Mouse (Mus musculus): Measurements from ENCODE around the gene Eif2s2. TPM values are rescaled to one million over a fixed set of nuclear protein-coding genes. Genes with fewer than 3 reads are reported as not detected.
"Not testable (repeated sequence)": the region's sequence is repeated elsewhere in the genome, so short reads cannot be mapped to it uniquely, and the experiment has no call there.

Gene Eif2s2
- polyA plus RNA-seq, 2 experiments: 46.0 to 88.0 TPM

DNA sequence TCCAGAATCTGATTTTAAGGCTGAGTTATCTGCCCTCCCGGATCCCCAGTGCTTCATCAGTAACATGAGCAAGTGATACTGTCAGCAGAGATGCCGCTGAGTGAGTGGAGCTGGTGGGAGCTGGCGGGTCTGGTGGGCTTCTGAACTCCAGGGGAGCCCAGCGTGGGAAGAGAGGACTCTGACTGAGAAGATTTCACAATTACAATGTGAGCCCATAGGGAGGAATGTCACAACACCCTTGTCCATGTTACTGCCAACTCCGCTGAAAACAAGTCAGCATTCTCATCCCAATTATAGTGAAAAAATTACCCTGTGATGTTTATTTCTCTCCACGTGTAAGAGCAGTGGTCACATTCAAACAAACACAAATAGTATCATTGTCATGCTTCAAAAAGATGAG, 43.4 kb upstream of the Eif2s2 start:
- DNase-seq (ENCODE audit: low read depth in 3 of 3, low spot score in 3 of 3) (no peak), ATAC-seq (ENCODE audit: insufficient read depth) (no peak)
- no peak overlapping the region for H3K4me3 ChIP-seq (ENCODE audit: insufficient read depth in 1 of 2, low read depth in 2 of 2, low read length in 2 of 2)
- no peaks in the 10 kb centered on the region for H3K36me3 ChIP-seq (replicated peaks; ENCODE audit: control insufficient read depth, insufficient read depth, low read depth)
- H3K9ac ChIP-seq (replicated peaks): no peak overlapping the region
- H3K27me3 ChIP-seq (ENCODE audit: control insufficient read depth, insufficient read depth, low read length): no peaks in the 10 kb centered on the region; the same call in 1 of the 2 replicates
- H3K4me2 ChIP-seq (ENCODE audit: low read depth): no peak overlapping the region
- no peaks in the 10 kb centered on the region for H3K9me3 ChIP-seq (ENCODE audit: control insufficient read depth, low read length)
- no peaks in the 10 kb centered on the region for H3K4me1 ChIP-seq (replicated peaks; ENCODE audit: control insufficient read depth in 2 of 2, insufficient read depth in 2 of 2, low read length in 1 of 2)
- 52% methylated on average over 6 of the region's 6 CpGs for WGBS (ENCODE audit: insufficient replicate concordance)
- H3K27ac ChIP-seq: no peak overlapping the region
- no peak for TF ChIP-seq EP300 (IDR thresholded peaks at IDR 0.05; ENCODE audit: low read depth)
- TF ChIP-seq CTCF (IDR thresholded peaks at IDR 0.05; ENCODE audit: low read depth): no peak

DNA sequence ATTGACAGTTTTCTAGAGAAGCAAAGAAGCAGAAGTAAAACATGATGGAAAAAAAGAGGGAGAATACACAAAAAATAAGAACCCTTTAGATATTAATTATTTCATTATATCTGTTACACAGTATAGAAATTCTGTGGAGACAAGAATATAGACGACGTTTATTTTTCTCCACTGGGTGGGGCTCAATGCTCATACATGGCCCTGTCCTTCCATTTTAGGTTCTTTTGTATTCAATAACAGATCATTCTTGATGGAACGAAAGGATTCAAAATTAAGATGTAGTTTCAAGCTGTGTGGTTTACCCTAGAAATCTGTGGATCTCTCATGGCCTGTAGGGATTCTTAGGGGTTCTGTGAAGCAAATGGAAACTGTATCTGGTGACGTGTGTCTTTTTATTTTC, 41.1 kb upstream of the Eif2s2 start:
- Histone ChIP-seq H3K36me3 (replicated peaks; ENCODE audit: control insufficient read depth, insufficient read depth, low read depth) (no peaks in the 10 kb centered on the region), H3K27ac (no peak overlapping the region), H3K9me3 (ENCODE audit: control insufficient read depth, low read length) (no peaks in the 10 kb centered on the region), H3K4me3 (ENCODE audit: insufficient read depth in 1 of 2, low read depth in 2 of 2, low read length in 2 of 2) (no peak overlapping the region), H3K4me2 (ENCODE audit: low read depth) (no peak overlapping the region), H3K4me1 (replicated peaks; ENCODE audit: control insufficient read depth in 2 of 2, insufficient read depth in 2 of 2, low read length in 1 of 2) (no peaks in the 10 kb centered on the region), H3K9ac (replicated peaks) (no peak overlapping the region), H3K27me3 (ENCODE audit: control insufficient read depth, insufficient read depth, low read length) (no peaks in the 10 kb centered on the region; the same call in 1 of the 2 replicates)
- 52% methylated on average over 4 of the region's 4 CpGs for WGBS (ENCODE audit: insufficient replicate concordance)
- DNase-seq (ENCODE audit: low read depth in 3 of 3, low spot score in 3 of 3): no peak
- ATAC-seq (ENCODE audit: insufficient read depth): no peak
- TF ChIP-seq EP300 (IDR thresholded peaks at IDR 0.05; ENCODE audit: low read depth) (no peak), CTCF (IDR thresholded peaks at IDR 0.05; ENCODE audit: low read depth) (no peak)

DNA sequence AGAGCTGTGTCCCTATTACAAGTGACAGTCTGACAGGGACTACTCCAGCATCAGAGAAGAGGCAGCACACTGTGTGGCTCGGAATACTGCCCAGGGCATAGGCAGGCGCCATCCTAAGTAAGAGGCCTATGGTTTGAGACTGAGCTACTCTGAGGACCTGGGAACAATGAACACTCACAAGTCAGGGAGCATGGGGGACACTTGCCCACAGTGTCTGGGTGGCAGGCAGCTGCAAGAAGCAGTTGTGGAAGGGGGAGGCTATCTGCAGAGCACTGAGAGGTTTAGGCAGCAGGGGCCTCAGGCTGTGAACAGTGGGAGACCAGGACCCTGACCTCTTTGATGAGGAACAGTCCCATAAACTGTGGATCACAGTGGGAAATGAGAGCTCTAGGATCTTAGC, 35.6 kb upstream of the Eif2s2 start:
- no peaks in the 10 kb centered on the region for H3K9me3 ChIP-seq (ENCODE audit: control insufficient read depth, low read length)
- H3K27ac ChIP-seq: no peak overlapping the region
- DNase-seq (ENCODE audit: low read depth in 3 of 3, low spot score in 3 of 3): no peak
- H3K4me1 ChIP-seq (replicated peaks; ENCODE audit: control insufficient read depth in 2 of 2, insufficient read depth in 2 of 2, low read length in 1 of 2): no peaks in the 10 kb centered on the region
- H3K9ac ChIP-seq (replicated peaks): no peak overlapping the region
- no peak overlapping the region for H3K4me2 ChIP-seq (ENCODE audit: low read depth)
- WGBS (ENCODE audit: insufficient replicate concordance): 59% methylated on average over 2 of the region's 2 CpGs
- no peak overlapping the region for H3K4me3 ChIP-seq (ENCODE audit: insufficient read depth in 1 of 2, low read depth in 2 of 2, low read length in 2 of 2)
- ATAC-seq (ENCODE audit: insufficient read depth): no peak
- H3K27me3 ChIP-seq (ENCODE audit: control insufficient read depth, insufficient read depth, low read length): no peaks in the 10 kb centered on the region
- TF ChIP-seq EP300 (IDR thresholded peaks at IDR 0.05; ENCODE audit: low read depth) (no peak), CTCF (IDR thresholded peaks at IDR 0.05; ENCODE audit: low read depth) (no peak)
- H3K36me3 ChIP-seq (replicated peaks; ENCODE audit: control insufficient read depth, insufficient read depth, low read depth): no peaks in the 10 kb centered on the region

DNA sequence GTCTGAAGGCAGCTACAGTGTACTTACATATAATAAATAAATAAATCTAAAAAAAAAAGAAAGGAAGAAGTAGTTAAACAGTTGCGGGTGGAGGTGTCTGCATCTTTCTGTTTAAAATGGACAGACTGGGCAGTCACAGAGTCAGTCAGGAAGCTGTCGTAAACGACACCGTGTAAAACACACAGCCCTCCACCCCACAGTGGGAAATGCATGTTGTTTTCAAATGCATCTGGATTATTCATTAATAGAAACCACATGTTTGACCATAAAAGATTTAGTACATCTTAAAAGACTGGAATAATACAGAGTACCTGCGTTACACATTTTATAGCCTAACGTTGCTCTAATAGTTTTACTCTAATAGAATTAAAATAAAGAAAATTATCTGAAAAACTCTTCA, 34.1 kb upstream of the Eif2s2 start:
- ATAC-seq (ENCODE audit: insufficient read depth) (no peak), DNase-seq (ENCODE audit: low read depth in 3 of 3, low spot score in 3 of 3) (no peak)
- H3K27me3 ChIP-seq (ENCODE audit: control insufficient read depth, insufficient read depth, low read length): no peaks in the 10 kb centered on the region
- H3K27ac ChIP-seq: no peak overlapping the region
- no peaks in the 10 kb centered on the region for H3K36me3 ChIP-seq (replicated peaks; ENCODE audit: control insufficient read depth, insufficient read depth, low read depth)
- H3K4me1 ChIP-seq (replicated peaks; ENCODE audit: control insufficient read depth in 2 of 2, insufficient read depth in 2 of 2, low read length in 1 of 2): no peaks in the 10 kb centered on the region
- H3K4me2 ChIP-seq (ENCODE audit: low read depth): no peak overlapping the region
- no peak for TF ChIP-seq EP300 (IDR thresholded peaks at IDR 0.05; ENCODE audit: low read depth)
- TF ChIP-seq CTCF (IDR thresholded peaks at IDR 0.05; ENCODE audit: low read depth): no peak
- H3K4me3 ChIP-seq (ENCODE audit: insufficient read depth in 1 of 2, low read depth in 2 of 2, low read length in 2 of 2): no peak overlapping the region
- WGBS (ENCODE audit: insufficient replicate concordance): 69% methylated on average over 6 of the region's 6 CpGs
- no peaks in the 10 kb centered on the region for H3K9me3 ChIP-seq (ENCODE audit: control insufficient read depth, low read length)
- no peak overlapping the region for H3K9ac ChIP-seq (replicated peaks)

DNA sequence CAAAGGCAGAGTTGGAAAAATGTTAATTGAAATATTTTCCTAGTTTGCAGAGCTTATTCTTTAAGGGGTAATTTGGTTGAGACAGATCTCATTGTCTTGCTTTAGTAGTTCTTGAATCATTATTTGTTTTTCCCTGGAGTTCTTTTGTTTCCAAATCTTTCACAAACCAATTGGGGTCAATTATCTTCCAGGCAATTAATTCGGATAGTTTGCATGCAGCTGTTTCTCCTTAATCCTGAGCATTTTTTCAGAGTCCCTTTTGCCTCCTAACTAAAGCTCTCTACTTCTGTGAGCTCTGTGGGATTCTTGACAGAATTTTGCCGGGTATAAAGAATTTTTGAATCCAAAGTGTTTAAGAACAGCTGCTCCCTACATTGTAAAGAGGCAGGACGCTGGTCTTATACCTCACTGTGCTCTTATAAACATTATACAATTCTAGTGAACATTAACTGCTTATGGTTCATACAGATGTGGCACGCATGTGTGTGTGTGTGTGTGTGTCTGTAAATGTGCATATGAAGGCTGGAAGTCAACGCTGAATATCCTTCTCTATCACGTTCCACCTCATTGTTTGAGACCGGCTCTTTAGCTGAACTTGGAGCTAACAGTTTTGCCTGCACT, 32.8 kb upstream of the Eif2s2 start:
- TF ChIP-seq CTCF (IDR thresholded peaks at IDR 0.05; ENCODE audit: low read depth) (no peak), EP300 (IDR thresholded peaks at IDR 0.05; ENCODE audit: low read depth) (no peak)
- Histone ChIP-seq H3K9ac (replicated peaks) (no peak overlapping the region), H3K4me2 (ENCODE audit: low read depth) (no peak overlapping the region), H3K36me3 (replicated peaks; ENCODE audit: control insufficient read depth, insufficient read depth, low read depth) (no peaks in the 10 kb centered on the region), H3K27ac (no peak overlapping the region), H3K27me3 (ENCODE audit: control insufficient read depth, insufficient read depth, low read length) (no peaks in the 10 kb centered on the region), H3K4me3 (ENCODE audit: insufficient read depth in 1 of 2, low read depth in 2 of 2, low read length in 2 of 2) (no peak overlapping the region), H3K9me3 (ENCODE audit: control insufficient read depth, low read length) (no peaks in the 10 kb centered on the region), H3K4me1 (replicated peaks; ENCODE audit: control insufficient read depth in 2 of 2, insufficient read depth in 2 of 2, low read length in 1 of 2) (no peaks in the 10 kb centered on the region)
- ATAC-seq (ENCODE audit: insufficient read depth): no peak
- 63% methylated on average over 7 of the region's 7 CpGs for WGBS (ENCODE audit: insufficient replicate concordance)
- DNase-seq (ENCODE audit: low read depth in 3 of 3, low spot score in 3 of 3): no peak

DNA sequence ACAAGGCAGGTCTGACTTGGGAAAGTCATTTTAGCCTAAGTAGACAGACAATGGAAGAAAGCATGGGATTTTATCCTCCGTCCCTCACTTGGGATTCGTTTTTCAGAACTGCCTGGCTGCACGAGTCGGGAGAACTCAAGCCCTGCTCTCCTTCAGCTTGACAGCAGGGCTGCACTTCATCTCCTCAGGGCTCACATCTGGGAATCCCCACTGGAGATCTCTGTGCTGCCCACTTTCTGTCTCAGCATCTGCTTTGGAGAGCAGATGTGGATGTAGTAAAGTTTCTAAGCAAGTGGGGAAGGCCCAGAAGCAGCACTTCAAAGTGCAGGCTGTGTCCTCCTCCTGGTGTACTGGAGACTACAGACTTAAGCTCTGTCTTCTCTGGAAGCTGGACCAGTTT, 29.4 kb upstream of the Eif2s2 start:
- not testable (repeated sequence) for DNase-seq (ENCODE audit: low read depth in 3 of 3, low spot score in 3 of 3); H3K4me1 ChIP-seq (replicated peaks; ENCODE audit: control insufficient read depth in 2 of 2, insufficient read depth in 2 of 2, low read length in 1 of 2); H3K27me3 ChIP-seq (ENCODE audit: control insufficient read depth, insufficient read depth, low read length); H3K9ac ChIP-seq (replicated peaks); ATAC-seq (ENCODE audit: insufficient read depth); H3K4me2 ChIP-seq (ENCODE audit: low read depth); H3K27ac ChIP-seq; H3K4me3 ChIP-seq (ENCODE audit: insufficient read depth in 1 of 2, low read depth in 2 of 2, low read length in 2 of 2); H3K9me3 ChIP-seq (ENCODE audit: control insufficient read depth, low read length); H3K36me3 ChIP-seq (replicated peaks; ENCODE audit: control insufficient read depth, insufficient read depth, low read depth)
- no CpG with 5 or more reads among the region's 4 CpGs for WGBS (ENCODE audit: insufficient replicate concordance)

Measured in liver, embryonic 14.5 days (tissue).